Mouse (Mus musculus) Muller cell, postnatal 12 days (primary cell): Measurements from ENCODE around the gene Hcls1.

Experiments used
- DNase-seq: peaks from one replicate; pipeline ENCODE4 v3.0.0-alpha.2; 2015; ENCODE audit errors: inconsistent ontology term

Hcls1 gene

GRCm38 (mm10) chr16:36934841-36935620 lies at the start of gene Hcls1:
Gene Hcls1, plus strand, starts transcription at chr16:36934983.
- no peak for DNase-seq

GRCm38 (mm10) chr16:36885912-36886311 lies 48.9 kb upstream of the Hcls1 start:
- no peak for DNase-seq

GRCm38 (mm10) chr16:36887546-36887945 lies 47.2 kb upstream of the Hcls1 start:
- no peak for DNase-seq

GRCm38 (mm10) chr16:36890559-36890958 lies 44.2 kb upstream of the Hcls1 start:
- DNase-seq, result no peak

DNA sequence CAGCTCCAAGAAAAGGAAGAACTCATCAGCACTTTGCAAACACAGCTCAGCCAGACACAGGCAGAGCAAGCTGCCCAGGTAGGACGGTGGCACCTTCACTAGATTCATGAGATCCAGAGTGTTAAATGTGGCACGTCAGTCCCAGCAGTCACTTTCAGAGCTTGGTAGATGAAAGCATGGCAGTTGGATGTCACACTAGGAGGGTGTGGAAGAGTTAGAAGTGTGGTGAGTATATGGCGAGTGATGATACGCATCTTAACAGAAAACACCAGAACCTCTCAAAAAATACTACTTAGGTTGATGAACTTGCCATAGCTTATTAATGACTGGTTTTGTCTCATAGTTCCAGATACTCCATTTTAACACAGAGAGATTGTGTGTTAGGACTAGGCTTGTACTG lies 43.4 kb upstream of the Hcls1 start:
- no peak for DNase-seq

- no peak for DNase-seq
Observed at GRCm38 (mm10) chr16:36893317-36893716, 41.5 kb upstream of the Hcls1 start.

GRCm38 (mm10) chr16:36896712-36897111 lies 38.1 kb upstream of the Hcls1 start:
- no peak for DNase-seq

GRCm38 (mm10) chr16:36903156-36903555 lies 31.6 kb upstream of the Hcls1 start:
- DNase-seq, result no peak

GRCm38 (mm10) chr16:36911909-36912308 lies 22.9 kb upstream of the Hcls1 start:
- no peak for DNase-seq

- DNase-seq, result no peak
Observed at GRCm38 (mm10) chr16:36912311-36912710, 22.5 kb upstream of the Hcls1 start.

DNA sequence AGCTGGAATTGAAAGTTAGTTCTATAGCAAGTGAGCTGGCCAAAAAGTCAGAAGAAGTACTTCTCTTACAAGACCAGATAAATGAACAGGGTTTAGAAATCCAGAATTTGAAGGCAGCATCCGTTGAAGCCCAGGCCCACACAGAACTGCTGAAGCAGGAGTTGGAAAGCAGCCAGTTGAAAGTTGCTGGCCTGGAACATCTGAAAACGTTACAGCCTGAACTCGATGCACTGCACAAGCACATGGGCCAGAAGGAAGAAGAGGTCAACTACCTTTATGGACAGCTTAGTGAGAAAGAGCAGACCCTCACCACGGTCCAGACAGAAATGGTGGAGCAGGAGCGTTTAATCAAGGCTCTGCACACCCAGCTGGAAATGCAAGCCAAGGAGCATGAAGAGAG lies 20.6 kb upstream of the Hcls1 start:
- DNase-seq, result no peak

DNA sequence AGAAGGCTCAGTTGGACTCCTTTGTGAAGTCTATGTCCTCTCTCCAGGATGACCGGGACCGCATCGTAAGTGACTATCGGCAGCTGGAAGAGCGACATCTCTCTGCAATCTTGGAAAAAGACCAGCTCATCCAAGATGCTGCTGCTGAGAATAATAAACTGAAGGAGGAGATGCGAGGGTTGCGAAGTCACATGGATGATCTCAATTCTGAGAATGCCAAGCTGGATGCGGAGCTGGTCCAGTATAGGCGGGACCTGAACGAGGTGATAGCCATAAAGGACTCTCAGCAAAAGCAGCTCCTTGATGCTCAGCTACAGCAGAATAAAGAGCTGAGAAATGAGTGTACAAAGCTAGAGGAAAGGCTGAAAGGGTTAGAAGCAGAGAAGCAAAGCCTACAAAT lies 16.3 kb upstream of the Hcls1 start:
- no peak for DNase-seq

DNA sequence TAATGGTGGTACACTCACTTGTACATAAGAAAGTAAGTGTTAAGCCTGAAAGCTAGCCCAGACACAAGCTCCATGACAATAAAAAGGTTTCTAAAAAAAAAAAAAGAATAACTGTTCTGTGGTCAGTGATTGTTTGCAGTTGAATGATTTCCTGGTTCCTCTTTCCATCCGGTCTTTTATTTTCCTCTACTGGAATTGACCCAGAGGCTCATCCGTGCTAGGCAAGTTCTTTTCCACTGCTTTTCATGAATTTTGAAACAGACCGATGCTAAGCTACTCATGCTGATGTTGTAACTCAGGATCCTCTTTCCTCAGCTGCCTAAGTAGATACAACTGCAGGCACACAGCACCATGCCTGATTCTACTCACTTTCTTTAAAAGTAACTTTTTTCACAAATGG lies 14.4 kb upstream of the Hcls1 start:
- DNase-seq, result peak; percentile 30

DNA sequence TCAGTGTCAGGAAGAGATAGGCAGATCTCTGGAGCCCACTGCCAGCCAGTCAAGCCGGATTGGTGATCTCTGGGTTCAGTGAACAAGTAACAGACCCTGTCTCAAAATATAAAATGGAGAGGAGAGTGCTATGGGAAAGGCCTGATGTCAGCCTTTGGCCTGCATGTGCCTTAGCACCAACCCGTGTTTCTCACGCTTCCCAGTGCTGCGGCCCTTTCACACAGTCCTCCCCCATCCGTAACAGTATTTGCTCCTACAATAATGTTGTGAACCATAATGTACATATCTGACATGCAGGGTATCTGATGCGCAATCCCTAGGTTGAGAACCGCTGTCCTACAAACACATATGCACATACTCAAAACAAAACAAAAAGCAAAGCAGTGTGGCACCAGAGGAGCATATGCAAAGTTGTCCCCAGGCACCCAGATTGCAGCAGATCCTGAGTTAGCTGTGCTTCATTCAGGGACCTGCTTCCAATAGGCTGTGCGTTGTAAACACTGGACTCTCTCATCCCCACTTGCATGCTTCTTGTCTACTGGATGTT lies 13.6 kb upstream of the Hcls1 start:
- DNase-seq, result no peak

DNA sequence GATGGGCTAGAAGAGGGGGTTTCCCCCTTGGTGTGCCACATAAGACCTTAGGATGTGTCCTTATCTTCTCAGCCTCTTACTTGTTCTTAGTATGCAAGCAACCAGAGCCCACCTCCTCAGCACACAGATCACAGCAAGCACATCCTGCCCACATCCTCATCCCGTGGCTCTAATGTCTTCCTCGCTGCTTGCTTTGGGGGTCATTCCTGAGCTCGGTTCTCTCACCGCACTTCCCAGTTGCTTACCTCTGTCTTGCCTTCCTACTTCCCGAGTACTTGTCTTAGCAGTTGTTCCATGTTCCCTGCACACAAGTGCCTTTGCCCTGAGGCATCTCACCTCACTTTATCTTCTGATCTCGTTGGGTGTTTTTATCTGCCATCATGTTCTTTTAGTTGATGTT lies 12.8 kb upstream of the Hcls1 start:
- no peak for DNase-seq

DNA sequence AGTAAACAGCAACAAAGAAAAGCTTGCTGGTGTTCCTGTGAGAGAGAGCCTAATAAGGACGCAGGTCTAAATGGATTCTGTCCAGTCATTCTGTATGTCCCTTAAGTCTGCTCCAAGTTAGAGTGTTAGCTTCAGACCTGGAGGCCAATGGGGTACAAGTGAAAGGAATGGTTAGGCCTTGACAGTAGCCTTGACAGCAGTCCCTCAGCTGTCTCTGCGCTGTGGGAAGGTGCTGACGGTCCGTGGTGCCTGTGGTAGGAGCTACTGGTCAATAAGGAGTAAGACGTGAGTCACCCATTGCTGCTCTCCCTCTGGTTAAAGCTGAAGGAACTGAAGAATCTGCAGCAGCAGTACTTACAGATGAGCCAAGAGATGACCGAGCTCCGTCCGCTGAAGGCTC lies 10.5 kb upstream of the Hcls1 start:
- no peak for DNase-seq

- no peak for DNase-seq
Observed at GRCm38 (mm10) chr16:36925351-36925750, 9.4 kb upstream of the Hcls1 start.

DNA sequence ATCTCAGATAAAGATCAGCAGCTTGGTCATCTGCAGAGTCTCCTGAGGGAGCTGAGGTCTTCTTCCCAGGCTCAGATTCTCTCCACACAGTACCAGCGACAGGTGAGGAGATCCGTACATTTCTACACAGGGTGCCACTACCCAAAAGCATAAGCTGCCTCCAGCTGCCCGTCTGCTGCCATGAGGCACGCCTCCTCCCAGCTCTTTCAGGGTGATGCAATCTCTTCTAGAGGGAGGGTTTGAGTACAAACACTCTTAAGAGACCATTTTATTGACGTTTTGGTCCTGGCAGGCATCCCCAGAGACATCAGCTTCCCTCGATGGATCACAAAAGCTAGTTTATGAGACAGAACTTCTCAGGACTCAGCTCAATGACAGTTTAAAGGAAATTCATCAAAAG lies 9.0 kb upstream of the Hcls1 start:
- DNase-seq, result no peak

DNA sequence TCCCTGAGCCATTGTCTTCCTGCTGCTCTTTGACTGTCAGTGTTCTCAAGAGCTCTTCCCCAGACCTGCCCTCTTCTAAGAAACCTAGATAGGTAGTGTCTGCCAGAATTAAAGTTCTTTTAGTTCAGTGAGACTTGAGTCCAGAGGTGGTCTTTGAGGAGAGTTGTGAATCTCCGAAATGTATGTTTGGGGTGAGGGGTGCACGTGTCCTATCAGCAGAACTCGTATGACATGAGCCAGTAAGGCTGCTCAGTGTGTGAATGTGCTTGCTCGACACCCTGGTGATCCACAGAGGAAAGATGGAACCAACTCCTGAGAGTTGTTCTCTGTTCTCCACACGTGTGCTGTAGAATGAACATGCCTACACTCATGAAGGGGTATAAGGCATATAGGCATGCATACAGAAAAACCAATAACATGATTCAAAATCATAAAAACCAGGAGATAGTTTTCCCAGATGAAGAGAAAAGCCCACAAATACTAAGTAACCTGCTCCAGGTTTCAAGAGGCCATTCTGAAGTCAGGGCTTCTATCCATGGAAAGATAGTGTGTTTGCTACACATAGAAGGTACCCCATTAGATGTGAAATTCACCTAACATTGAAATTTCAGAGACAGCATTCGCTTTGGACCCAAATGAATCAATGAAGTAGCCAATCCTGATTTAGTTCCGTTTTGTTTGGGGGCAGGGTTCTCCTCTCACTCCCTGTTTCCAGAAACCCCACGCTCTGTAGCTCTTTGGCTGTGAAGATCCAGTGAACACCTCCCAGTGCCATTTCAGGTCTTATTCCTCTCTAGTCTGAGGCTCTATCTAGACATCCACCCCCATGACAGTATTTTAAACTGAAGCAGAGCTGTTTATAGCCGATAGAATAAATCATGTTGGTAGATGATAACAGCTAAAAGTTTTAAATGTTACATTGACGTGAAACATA lies 8.0 kb upstream of the Hcls1 start:
- no peak for DNase-seq

DNA sequence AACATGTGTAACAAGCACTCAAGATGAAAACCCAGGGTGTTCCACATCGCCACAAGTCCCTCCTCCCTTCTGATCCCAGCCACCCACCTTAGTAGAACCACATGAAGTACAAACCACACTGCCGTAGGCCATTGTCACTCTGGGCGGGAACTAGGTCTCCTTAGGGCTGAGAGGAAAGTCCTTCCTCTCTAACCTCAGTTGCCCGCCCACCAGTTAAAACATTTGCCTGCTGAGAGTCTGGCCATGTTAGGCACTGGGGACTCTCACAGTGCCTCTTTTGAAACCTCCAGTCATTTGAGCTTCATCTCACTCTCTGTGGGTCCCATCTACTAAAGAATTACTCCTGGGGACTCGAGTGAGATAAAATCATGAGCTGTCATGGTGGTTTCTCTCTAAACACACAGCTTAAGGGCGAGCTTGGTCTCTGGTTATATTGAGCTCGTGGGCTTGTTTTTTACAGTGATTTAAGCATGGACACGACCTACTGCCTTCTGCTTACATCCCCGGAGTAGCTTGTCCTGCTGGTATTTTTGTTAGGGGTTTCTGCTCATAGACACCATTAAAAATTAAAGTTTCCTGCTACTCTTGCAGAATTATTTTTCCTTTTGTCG lies 7.2 kb upstream of the Hcls1 start:
- DNase-seq, result no peak

DNA sequence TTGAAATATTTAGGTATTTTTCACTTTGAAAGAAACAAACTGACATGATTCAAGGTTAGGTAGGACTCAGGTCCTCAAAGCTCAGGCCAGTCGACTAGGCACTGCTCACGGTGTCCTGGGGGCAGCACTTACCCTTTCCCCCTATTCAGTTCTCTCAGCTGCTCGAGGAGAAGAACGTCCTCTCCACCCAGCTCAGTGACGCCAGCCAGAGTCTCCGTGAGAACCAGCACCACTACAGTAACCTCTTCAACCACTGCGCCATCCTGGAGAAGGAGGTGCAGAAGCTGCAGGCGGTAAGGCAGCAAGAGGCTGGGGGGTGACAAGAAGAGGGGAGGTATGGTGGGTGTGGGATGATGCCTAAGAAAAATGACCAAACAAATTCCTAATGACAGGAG lies 6.7 kb upstream of the Hcls1 start:
- no peak for DNase-seq

- DNase-seq, result no peak
Observed at GRCm38 (mm10) chr16:36929216-36929615, 5.6 kb upstream of the Hcls1 start.
